Mouse (Mus musculus) heart, adult 9 months (tissue): ENCODE measurements around the gene Dnajc12.
"Not testable (repeated sequence)": the region's sequence is repeated elsewhere in the genome, so short reads cannot be mapped to it uniquely, and the experiment has no call there.

ENCODE experiments used
- DNase-seq, 2 experiments: peaks; one replicate each; pipeline ENCODE4 v3.0.0; 2022; ENCODE audit warnings: low spot score in 2 of 2

Dnajc12 gene

DNA sequence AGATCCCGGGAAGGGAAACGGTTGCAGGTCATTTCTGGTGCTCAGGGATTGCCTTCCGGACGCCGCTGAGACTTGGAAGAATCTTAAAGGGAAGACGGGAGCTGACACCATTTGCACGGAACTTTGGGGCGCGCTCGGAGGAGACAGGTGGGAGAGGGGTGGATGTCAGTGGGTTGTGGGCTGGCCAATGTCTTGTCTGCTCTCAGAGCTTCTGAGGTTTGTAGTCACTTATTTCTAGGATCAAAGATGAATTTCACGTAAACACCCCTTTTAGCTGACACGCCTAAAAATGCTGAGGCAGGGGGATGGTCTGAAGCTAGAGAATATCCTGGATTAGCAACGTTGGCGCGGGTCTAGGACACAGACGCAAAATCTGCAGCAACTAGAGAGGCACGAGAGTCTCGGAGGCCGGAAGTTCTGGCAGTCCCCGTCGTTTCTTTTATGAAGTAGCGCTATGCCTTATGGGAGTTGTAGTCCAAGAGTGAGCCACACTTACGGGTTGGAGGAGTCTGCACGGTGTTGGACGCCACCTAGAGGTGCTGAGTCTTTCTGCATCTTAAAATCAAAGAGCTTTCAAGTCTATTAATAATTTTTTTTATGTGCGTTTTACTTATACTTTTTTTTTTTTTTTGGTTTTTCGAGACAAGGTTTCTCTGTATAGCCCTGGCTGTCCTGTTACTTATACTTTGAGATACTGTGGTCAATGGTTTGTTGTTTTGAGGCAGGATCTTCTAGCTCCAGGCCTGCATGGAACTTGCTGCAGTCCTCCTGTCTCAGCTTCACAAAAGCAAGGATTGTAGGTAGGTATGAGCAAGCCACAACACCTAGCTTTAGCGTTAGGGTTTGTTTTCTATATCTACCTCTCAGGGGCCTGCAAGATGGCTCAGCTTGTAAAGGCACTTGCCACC is at the start of gene Dnajc12:
Gene Dnajc12 (plus strand): TSS at position 72 of the 908 bp plus-strand sequence.
- DNase-seq: peak; percentile 83 to 88

DNA sequence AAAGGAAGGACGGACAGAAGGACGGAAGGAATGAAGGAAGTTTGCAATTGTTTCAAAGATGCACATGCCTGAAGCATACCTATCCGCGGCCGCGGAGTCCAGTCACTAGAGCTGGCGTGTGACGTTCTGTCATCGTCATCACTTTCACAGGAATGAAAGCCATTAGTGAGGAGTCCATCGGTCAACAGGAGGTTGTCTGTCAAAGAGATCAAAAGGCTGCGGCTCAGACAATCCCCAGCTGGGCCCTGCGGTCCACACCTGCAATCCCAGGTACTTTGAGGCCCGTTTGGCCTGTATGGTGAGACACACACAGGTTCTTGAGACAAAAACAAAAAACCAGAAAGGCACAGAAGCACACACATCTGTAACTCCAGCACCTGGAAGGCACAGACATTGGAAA is 45.3 kb upstream of the Dnajc12 start:
- DNase-seq: no peak

DNA sequence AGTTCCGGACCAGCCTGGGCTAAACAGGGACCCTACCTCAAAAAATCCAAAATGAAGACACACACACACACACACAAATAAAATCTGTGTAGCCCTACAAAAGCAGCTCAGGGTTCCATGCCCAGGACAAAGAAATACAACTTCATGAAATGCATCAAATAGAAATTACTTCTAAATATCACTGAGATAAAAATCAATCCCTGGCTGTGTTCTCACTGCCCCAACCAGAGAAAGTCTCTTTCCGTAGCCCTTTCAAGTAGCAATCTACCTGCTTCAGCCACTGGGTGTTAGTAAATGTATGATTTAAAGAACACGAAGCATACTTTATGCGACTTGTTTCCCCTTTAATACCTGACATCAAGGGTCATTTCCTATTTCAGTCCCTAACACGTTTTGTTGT is 44.9 kb upstream of the Dnajc12 start:
- no peak for DNase-seq

DNA sequence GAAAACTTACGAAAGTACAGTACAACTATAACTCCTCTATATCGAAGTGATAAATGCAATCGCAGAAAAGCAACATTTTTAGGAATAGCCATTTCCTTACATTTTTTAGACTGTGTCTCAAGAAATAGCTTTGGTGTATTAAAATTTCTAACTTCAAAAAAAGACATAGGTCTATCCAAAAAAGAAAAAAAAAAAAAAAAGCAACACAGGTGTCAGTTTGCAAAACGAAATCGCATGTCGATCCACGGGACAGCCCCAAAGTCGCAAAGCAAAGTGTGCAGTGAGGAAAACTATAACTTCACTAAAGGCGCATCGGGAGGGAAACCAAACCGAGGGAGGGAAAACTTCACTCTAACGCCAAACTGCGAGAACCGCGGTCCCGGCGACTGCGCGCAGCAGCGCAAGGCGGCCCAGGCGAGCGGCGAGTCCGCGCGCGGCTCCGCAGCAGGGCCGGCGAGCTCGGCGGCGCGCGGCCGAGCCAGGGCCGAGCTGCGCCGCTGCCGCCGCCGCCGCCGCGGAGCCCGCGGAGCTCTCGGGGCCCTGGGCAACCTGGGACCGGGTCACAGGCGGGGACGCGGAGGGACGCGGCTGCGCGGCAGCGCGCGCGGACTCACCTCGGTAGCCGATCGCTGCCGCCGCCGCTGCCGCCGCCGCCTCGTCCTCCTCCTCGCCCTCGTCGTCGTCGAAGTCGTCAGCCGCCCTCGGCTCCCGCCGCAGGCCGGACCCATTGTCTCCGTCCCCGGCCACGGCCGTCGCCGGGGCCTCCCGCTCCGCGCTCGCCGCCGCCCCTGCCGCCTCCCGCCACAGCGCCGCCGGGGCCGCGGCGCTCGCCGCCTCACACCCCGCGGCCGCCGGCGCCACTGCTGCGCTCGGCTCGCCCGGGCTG is 44.0 kb upstream of the Dnajc12 start:
- peak; percentile 34 to 47 for DNase-seq

DNA sequence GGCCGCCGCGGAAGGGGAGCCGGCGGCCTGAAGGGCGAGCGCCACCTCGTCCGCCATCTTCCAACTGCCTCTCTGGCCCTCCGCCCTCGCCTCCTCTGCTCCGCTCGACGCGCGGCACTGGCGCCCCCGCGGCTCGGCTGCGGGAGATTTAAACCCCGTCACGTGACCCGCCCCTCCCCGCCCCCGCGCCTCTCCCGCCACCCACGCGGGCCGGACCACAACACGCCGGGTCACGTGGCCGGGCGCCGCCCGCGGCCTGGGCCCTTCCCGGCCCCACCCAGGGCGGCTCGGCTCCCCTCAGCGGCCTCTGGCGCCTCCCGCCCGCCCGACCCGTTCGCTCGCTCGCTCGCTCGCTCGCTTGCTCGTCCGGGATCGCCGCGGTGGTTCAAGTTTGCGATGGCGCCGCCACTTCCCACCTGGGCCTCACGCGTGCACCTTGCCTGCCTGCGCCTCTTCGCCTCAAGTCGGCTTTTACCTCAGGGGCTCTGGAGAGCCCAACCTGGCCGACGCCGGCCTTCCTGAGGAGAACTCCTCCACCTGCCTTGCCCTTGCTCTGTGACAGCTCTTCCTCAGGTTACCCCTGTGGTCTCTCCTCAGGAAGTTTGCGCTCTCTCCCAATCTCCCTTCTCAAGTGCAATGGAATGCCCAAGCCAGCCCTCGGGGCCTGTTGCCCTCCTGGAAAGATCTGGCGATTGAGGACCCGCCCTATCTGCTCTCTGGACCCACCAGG is 43.2 kb upstream of the Dnajc12 start:
- peak; percentile 89 to 90 for DNase-seq

DNA sequence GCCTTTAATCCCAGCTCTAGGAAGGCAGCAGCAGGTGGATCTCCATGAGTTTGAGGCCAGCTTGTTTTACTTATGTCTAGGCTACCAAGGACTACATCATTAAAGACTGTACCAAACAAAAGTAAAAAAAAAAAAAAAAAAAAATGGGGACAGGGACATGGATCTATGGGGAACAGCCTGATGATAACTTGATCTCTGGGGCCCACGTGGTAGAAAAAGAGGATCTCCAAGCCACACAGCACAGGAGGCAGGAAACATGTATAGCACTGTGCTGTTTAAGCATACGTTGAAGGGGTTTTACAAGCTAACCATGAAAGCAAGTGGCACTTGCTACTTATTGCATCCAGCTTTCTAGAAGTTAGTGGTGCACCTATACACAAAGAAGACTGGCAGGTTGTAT is 40.9 kb upstream of the Dnajc12 start:
- DNase-seq: no peak

DNA sequence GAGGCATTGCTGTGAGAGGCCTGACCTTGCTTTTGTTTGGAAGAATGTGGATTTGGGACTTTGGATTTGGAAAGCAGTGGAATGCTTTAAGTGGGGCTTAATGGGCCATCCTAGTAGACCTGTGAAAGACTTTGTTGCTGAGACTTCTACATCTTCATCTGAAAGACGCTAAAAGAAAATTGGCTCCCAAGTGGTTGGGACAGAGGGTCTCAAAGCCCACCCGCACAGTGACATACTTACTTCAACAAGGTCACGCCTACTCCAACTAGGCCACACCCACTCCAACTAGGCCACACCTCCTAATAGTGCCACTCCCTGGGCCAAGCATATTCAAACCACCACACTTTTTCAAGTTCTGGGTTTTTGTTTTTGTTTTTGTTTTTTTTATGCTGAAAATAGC is 37.5 kb upstream of the Dnajc12 start:
- no peak for DNase-seq

DNA sequence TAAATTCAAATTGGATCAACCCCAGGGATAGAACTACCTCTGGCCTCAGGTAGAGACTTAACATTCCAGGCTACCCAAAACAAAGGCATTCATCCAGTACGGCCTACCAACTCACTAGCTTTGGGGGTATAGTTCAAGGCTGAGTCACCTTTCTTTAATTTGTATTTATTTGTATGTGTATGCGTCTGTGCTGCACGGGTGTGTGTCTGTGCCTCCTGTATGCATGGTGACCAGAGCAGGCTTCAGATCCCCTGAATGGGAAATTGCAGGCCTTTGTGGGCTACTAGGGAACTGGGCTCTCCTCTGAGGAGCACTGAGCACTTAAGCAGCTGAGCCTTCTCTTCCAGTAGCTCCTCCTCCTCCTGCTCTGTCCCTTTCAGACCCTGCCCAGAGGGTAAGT is 34.0 kb upstream of the Dnajc12 start:
- DNase-seq: no peak

DNA sequence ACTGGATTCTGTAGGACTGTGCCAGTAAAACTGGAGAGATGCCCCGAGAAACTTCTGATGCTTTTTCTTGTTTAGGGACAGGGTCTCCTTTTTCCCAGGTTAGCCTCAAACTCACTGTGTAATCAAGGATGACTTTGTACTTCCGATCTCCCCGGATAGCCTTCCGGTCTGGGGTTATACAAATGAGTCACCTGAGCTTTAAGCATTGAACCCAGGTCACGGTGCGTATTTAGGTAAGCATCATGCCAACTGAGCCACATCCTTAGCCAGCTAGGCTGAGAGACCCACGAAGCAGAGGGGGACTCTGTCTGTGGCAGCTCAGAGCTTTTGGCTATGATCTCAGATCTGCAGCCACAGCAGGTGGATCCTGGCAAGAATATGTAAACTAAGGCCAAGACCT is 31.6 kb upstream of the Dnajc12 start:
- no peak for DNase-seq

DNA sequence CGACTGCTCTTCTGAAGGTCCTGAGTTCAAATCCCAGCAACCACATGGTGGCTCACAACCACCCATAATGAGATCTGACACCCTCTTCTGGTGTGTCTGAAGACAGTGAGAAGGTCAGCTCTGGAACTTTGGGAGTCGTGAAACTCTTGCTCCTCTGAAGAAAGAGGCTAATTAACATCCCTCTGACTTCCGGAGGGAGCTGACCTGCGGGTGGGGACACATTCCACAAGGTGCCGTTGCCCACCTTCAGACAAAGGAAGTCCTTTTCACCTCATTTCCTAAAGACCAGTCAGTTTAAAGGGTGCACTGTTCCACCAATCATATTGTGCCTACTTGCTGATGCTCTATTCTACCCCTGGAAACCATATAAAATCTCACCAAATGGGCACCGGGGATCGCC is 31.1 kb upstream of the Dnajc12 start:
- DNase-seq: not testable (repeated sequence)

DNA sequence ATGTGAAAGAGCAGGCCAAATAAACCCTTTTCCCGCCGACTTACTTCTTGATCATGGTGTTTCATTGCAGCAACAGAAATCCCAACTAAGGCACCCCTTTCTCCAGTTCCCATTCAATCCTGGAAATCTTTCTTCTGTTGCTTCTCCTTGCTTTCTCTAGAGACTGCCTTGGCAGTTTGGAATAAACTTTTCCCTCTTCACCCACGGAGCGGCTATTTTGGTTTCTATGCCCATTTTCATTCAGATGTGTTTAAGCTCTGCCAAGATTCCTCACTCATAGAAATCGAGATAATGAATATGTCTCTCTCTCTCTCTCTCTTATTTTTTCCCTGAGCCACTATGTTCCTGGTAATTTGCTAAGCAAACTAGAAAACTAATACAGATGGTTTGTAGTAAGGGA is 30.1 kb upstream of the Dnajc12 start:
- no peak for DNase-seq

DNA sequence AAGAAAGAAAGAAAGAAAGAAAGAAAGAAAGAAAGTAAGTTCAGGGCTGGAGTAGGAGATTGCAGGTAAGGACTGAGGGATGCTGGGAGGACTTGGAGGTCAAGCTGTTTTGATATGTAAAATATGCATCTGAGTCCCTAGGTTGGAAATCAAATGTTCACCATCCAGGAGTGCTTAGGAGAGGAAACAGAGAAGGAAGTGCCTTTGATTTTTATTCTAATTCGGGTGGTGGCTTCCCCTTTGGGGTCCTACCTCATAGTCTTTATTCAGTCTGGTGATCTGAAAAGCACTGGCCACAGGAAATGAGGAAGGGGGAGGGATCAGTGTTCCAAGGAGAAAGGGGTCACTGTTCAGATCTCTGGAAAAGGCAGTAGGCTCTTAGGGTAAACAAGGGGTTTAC is 21.7 kb upstream of the Dnajc12 start:
- DNase-seq: no peak

DNA sequence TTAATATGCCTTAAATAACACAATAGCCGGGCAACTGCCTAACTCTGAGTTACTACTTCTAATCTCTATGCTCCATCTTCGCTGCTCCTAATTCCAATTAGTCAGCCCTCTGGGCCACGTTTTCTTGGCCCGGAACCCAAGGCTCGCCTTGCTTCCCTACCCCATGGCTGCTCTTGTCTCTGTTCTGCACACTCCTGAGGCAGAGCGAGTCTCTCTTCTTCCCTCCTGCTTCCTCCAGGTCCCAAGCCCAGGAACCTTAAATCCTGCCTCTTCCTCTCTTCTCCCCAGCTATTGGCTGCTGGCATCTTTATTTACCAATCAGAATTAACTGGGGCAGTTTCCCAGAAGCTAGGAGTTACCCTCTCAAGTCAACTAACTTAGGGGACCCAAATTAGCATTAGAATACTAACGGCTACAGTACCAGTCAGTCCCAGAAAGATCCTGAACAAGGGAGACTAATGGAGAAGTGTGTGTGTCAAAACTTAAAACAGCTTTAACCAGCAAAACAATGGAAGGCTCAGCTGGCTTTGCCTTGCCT is 16.3 kb upstream of the Dnajc12 start:
- no peak for DNase-seq

DNA sequence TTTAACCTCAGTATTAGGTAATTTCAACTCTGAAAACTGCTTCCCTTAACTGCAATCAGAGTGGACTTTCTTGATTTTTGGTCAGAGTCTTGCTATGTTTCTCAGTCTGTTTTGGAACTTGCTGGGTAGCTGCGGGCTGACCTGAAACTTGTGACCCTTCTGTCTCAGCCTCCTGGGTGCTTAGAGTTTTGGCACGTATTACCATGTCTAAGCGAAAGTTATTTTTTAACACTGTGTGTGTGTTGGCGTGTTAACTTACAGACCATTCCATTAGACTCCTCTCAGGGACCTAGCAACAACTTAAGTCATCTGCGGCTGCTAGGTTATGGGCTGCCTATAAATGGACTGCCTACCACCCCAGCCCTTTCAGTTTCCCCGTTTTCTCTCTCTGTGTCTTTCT is 14.9 kb upstream of the Dnajc12 start:
- DNase-seq: no peak

DNA sequence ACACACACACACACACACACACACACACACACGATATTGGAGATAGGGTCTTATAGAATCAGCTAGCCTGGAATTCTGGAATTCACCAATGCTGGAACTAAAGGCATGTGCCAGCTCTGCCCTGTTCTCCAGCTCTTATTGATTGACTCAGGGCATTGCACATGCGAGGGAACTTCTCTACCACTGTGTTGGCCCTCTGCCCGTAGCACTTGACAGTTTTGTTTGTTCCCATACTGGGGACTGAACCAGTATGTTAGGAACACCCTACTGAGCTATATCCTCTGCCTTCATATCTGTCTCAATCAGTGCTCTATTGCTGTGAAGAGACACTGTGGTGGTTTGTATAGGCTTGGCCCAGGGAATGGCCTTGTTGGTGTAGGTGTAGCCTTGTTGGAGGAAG is 14.2 kb upstream of the Dnajc12 start:
- DNase-seq: no peak

DNA sequence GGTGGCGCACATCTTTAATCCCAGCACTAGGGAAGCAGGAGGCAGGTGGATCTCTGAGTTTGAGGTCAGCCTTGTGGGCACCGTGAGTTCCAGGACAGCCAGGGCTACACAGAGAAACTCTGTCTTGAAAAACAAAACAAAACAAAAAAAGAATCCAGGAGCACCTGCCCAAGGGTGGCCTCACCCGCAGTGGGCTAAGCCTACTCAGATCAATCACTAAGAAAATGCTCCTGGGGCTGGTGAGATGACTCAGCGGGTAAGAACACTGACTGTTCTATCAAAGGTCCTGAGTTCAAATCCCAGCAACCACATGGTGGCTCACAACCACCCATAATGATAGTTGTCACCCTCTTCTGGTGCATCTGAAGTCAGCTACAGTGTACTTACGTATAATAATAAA is 5.9 kb upstream of the Dnajc12 start:
- no peak for DNase-seq

DNA sequence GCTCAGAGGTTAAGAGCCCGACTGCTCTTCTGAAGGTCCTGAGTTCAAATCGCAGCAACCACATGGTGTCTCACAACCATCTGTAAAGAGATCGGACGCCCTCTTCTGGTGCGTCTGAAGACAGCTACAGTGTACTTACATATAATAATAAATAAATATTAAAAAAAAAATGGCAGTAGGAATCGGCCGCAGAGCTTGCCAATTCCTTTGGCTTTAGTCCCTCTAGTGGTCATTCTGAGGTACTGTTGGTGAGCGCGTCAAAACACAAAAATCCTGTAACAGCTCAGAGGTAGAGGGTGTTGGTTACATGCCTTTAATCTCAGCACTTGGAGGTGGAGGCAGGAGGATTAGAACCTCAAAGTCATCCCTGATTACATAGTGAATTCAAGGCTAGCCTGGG is 4.8 kb upstream of the Dnajc12 start:
- DNase-seq: peak; percentile 17 to 56

DNA sequence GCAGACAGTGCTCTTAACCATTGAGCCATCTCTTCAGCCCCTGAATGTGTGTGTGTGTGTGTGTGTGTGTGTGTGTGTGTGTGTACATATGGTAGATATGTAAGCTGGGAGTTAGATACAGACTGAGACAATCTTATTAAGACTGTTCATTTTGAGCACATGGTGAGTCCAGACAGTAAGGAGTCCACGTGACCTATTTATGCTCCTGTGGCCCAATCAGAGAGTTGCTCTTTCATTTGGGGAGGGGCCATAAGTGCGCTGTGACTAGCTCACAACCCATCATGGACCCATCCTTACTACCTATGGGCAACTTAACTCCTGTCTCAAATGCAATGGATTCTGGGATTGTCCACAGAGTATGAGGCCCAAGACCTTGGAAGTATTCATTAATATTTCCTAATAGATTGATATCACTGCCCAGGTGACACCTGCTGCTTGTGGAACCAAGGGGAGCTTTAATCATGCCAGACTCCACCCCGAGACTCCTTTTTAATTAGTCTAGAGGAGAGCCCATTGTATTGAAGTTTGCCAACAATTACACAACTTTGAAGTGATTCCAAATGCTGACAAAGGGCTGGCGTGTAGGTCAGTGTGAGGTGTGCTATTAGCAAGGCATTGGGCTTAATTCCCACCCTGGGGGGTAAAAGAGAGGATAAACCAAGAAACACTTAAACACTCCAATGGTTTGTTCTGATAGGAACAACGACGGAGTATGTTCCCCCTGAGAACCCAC is 3.1 kb upstream of the Dnajc12 start:
- no peak for DNase-seq

DNA sequence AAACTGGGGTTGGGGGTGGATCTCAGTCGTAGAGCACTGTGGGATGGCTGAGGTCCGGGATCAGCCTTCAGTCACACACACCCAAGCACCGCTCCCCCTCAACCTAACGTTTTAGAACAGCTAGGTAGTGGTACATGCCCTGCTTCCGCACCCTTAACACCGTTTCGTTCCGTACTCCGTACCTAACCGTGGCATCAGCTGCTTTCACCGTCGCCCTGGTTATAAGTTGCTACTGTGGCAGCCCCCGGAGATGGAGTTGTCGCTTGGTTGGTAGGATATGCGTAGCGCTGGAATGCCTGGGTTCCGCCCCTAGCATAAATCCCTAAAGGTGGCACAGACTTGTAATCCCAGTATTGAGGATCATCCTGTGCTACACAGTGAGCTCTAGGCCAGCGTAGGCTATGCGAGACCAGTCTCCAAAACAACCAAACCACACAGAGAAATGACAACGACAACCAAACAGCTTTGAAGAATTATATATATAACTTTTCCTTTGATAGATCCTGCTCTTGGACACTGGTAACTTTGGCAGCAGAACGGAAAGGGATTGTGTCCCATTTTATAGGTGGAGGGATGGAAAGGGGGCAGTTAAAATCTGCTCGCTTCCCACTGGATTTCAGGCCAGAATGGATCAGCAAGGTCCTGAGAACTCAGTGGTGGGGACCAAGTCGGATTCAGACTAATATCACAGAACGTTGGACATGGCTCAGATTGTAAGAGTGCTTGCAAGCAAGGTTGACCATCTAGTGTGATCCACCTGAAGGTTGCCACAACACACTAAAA is 554 bp upstream of the Dnajc12 start, which contains the start of gene Sirt1:
Gene Sirt1 (minus strand): TSS at position 207 of the 783 bp plus-strand sequence.
- peak in 1 of 2 experiments; percentile 17 for DNase-seq

DNA sequence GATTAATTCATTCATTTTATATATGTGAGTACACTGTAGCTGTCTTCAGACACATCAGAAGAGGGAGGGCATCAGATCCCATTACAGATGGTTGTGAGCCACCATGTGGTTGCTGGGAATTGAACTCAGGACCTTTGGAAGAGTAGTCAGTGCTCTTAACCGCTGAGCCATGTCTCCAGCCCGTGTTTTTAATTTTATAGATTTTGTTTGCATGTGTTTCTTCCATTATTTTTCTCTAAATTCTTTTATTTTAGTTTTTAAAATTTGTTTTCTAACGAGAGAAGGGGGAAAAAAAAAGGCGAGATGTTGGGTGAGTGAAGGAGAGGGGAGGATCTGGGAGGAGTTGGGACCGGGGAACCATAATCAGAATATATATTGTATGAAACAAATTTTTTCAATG is 3.7 kb downstream of the Dnajc12 start:
- DNase-seq: not testable (repeated sequence)
